Mouse (Mus musculus) heart, embryonic 16.5 days (tissue): ENCODE measurements at regions not wholly inside any gene's neighbourhood (a gene's known extent, or its start where the extent isn't known, plus 50 kb on each side); places are given as distances from the start of the nearest gene placed in this dataset.
"Not testable (repeated sequence)": the region's sequence is repeated elsewhere in the genome, so short reads cannot be mapped to it uniquely, and the experiment has no call there.

Experiments used
- ATAC-seq: fragments of 200-750 bp; cut with Nextera tagmentation; replicated peaks from 2 replicates; pipeline ENCODE4 v1.8.0; 2017; ENCODE audit warnings: moderate number of reproducible peaks; ENCODE audit not compliant: insufficient read depth, low FRiP score; ENCODE audit errors: extremely low read depth
- H3K27ac ChIP-seq: fragments of 300-500 bp; sonication (generic); 2 replicates; pipeline ENCODE4 v1.5.1; 2014; ENCODE audit warnings: mild to moderate bottlenecking, low read length, control low read depth, moderate library complexity
- H3K27me3 ChIP-seq: fragments of 300-500 bp; sonication (generic); 2 replicates; pipeline ENCODE4 v1.6.1; 2014; ENCODE audit warnings: low read length, mixed read lengths; ENCODE audit not compliant: control insufficient read depth, insufficient read depth
- H3K36me3 ChIP-seq: fragments of 300-500 bp; sonication (generic); 2 replicates; pipeline ENCODE4 v1.6.1; 2014; ENCODE audit not compliant: control insufficient read depth, insufficient read depth
- H3K4me1 ChIP-seq: fragments of 300-500 bp; sonication (generic); 2 replicates; pipeline ENCODE4 v1.6.1; 2014; ENCODE audit warnings: low read length, mixed read lengths; ENCODE audit not compliant: control insufficient read depth, insufficient read depth
- H3K4me2 ChIP-seq: fragments of 300-500 bp; sonication (generic); 2 replicates; pipeline ENCODE4 v1.6.1; 2014; ENCODE audit warnings: low read depth, mild to moderate bottlenecking, control low read depth, low read length
- H3K4me3 ChIP-seq: fragments of 300-500 bp; sonication (generic); 2 replicates; pipeline ENCODE4 v1.5.1; 2014; ENCODE audit warnings: mild to moderate bottlenecking, control low read depth, low read length
- H3K9ac ChIP-seq: fragments of 300-500 bp; sonication (generic); 2 replicates; pipeline ENCODE4 v1.6.1; 2014; ENCODE audit warnings: low read length, control low read depth
- H3K9me3 ChIP-seq: fragments of 300-500 bp; sonication (generic); replicated peaks from 2 replicates; pipeline ENCODE4 v1.6.1; 2016; ENCODE audit warnings: low read length; ENCODE audit not compliant: control insufficient read depth
- WGBS: fragments of 180-500 bp; shearing (Covaris S2); extraction: QIAGEN DNeasy Blood & Tissue Kit; methylation state at CpG from one replicate; pipeline ENCODE4 v1.1.7; 2014; 5-methylcytosine and 5-hydroxymethylcytosine counted together

GRCm38 (mm10) chr19:19793835-19794234, 596.9 kb downstream of the Anxa1 start:
- H3K27me3 ChIP-seq, result no peaks in the 10 kb centered on the region
- H3K4me2 ChIP-seq, result no peak overlapping the region
- no peaks in the 10 kb centered on the region for H3K36me3 ChIP-seq
- H3K9me3 ChIP-seq, result no peaks in the 10 kb centered on the region
- WGBS, result 75% methylated on average over 2 of the region's 2 CpGs
- no peak overlapping the region for H3K4me3 ChIP-seq
- no peak for ATAC-seq
- H3K9ac ChIP-seq, result no peak overlapping the region
- H3K27ac ChIP-seq, result no peak overlapping the region
- no peaks in the 10 kb centered on the region for H3K4me1 ChIP-seq

- ATAC-seq, result peak; percentile 78
- H3K4me3 ChIP-seq, result no peak overlapping the region
- H3K4me1 ChIP-seq, result no peaks in the 10 kb centered on the region
- H3K36me3 ChIP-seq, result no peaks in the 10 kb centered on the region
- no peak overlapping the region for H3K27ac ChIP-seq
- no peaks in the 10 kb centered on the region for H3K27me3 ChIP-seq
- no peak overlapping the region for H3K9ac ChIP-seq
- no peak overlapping the region for H3K4me2 ChIP-seq
- H3K9me3 ChIP-seq, result no peaks in the 10 kb centered on the region
Observed at GRCm38 (mm10) chr19:19783507-19783906, 607.2 kb downstream of the Anxa1 start.

- no peaks in the 10 kb centered on the region for H3K27me3 ChIP-seq
- no peaks in the 10 kb centered on the region for H3K36me3 ChIP-seq
- no peaks in the 10 kb centered on the region for H3K4me1 ChIP-seq
- no peak overlapping the region for H3K9ac ChIP-seq
- no peak overlapping the region for H3K4me2 ChIP-seq
- H3K4me3 ChIP-seq, result no peak overlapping the region
- WGBS, result 20% methylated on average over 4 of the region's 4 CpGs
- H3K27ac ChIP-seq, result no peak overlapping the region
- no peak for ATAC-seq
- no peaks in the 10 kb centered on the region for H3K9me3 ChIP-seq
Observed at GRCm38 (mm10) chr19:19777891-19778290, 612.9 kb downstream of the Anxa1 start.

GRCm38 (mm10) chr19:19770990-19771389, 619.8 kb downstream of the Anxa1 start:
- H3K36me3 ChIP-seq, result no peaks in the 10 kb centered on the region
- no peak overlapping the region for H3K4me3 ChIP-seq
- no peaks in the 10 kb centered on the region for H3K27me3 ChIP-seq
- H3K4me2 ChIP-seq, result no peak overlapping the region
- no peak overlapping the region for H3K27ac ChIP-seq
- H3K9me3 ChIP-seq, result no peaks in the 10 kb centered on the region
- no peak for ATAC-seq
- no peaks in the 10 kb centered on the region for H3K4me1 ChIP-seq
- 41% methylated on average over 1 of the region's 1 CpGs for WGBS
- no peak overlapping the region for H3K9ac ChIP-seq

GRCm38 (mm10) chr19:19750069-19750599, 639.1 kb upstream of the Rorb start:
- not testable (repeated sequence) for H3K9ac ChIP-seq, ATAC-seq, H3K4me3 ChIP-seq, H3K4me2 ChIP-seq, H3K27ac ChIP-seq, H3K36me3 ChIP-seq, H3K9me3 ChIP-seq, H3K27me3 ChIP-seq, H3K4me1 ChIP-seq
- WGBS, result 76% methylated on average over 3 of the region's 3 CpGs

GRCm38 (mm10) chr19:19747821-19748488, 637.0 kb upstream of the Rorb start:
- Histone ChIP-seq H3K9me3 (no peaks in the 10 kb centered on the region), H3K27me3 (no peaks in the 10 kb centered on the region), H3K4me3 (no peak overlapping the region), H3K27ac (no peak overlapping the region), H3K4me2 (no peak overlapping the region), H3K4me1 (no peaks in the 10 kb centered on the region), H3K36me3 (no peaks in the 10 kb centered on the region), H3K9ac (no peak overlapping the region)
- 60% methylated on average over 7 of the region's 7 CpGs for WGBS
- no peak for ATAC-seq

GRCm38 (mm10) chr19:19719939-19720338, 608.9 kb upstream of the Rorb start:
- no peaks in the 10 kb centered on the region for H3K27me3 ChIP-seq
- 77% methylated on average over 4 of the region's 4 CpGs for WGBS

More at GRCm38 (mm10) chr19:19719939-19720338, 608.9 kb upstream of the Rorb start:
- no peak overlapping the region for H3K4me3 ChIP-seq
- no peak overlapping the region for H3K27ac ChIP-seq
- no peaks in the 10 kb centered on the region for H3K9me3 ChIP-seq
- no peaks in the 10 kb centered on the region for H3K4me1 ChIP-seq
- H3K36me3 ChIP-seq, result no peaks in the 10 kb centered on the region
- H3K9ac ChIP-seq, result no peak overlapping the region
- no peak overlapping the region for H3K4me2 ChIP-seq
- no peak for ATAC-seq
